Mouse (Mus musculus): ENCODE data around the gene Gli2. TPM values are rescaled to one million over a fixed set of nuclear protein-coding genes. Genes with fewer than 3 reads are reported as not detected.

Gli2 gene
- total RNA-seq, 2 experiments from 2014 or later = not detected

DNA sequence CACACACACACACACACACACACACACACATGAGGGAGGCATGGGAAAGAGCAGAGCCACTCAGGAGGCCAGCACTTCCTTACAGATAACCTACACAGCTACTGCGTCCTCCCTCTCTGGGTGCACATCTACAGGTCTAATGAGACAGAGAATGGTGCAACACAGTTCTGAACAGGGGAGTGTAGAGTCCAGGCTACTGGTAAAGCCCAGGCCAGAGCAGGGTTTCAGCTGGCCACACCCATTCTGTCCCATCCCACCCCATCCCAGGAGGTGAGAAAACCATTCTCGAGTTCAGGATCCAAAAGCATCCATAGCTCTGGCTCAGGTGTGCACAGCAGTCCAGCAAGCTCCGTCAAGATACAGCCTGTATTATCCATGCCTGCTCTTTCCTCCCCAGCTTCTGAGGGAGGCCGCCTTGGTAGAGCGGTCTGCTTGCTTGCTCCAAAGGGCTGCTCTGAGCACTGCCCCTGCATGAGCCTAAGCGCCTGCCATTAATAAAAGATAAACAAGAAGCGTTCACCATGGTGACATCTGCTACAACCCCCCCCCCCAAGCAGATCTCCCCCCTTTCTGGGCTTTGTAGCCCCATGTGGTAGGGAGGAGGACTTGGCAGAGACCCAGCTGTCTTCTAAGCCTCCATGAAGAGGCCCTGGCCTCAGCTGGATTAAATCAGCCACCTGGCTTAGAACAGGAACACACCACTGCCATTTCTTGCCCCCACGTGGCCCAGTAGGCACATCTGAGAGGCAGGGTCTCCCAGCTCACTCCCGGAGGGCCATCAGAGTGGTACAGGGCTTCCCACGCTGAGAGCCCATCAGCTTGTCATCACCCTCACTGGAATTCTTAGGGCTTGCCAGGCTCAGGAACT lies 98.8 kb downstream of the Gli2 start:
- no peak for ATAC-seq (replicated peaks; ENCODE audit: low FRiP score, poor library complexity, severe bottlenecking)

DNA sequence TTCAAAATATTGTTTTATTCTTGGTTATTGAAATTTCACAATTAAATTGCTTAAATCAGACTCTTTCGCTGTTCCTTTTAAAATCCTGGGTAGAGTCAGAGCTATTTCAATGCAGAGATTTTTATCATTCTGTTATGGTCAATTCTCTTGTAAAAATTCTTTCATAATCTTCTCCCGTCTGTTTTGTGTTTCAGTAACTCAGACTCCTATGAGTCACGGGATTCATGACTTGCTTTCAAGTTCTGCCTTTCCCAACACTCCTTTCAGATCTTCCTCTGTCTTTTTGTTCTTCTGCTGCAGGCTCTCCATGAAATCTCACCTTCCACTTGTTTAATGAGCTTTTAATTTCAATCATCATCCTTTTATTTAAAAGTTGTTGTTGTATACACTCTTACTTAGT lies 100.4 kb downstream of the Gli2 start:
- no peak for ATAC-seq (replicated peaks; ENCODE audit: low FRiP score, poor library complexity, severe bottlenecking)

DNA sequence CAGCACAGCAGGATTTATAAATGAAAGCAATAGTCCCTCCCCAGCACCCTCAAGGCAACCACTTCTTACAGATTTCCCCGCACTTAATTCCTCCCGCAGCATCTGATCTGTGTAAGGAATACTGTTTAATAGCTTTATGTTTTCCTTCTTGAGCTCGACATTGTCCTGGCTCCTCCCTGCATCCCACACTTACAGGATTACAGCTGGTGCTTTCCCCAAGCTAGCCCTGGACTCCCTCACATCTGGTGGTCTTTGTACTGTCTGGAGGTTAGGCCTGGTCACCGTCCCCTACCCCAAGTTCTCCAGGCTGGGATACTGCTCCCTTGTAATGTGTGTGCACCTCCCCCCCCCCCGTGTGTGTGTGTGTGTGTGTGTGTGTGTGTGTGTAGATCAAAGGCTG lies 101.1 kb downstream of the Gli2 start:
- ATAC-seq (replicated peaks; ENCODE audit: low FRiP score, poor library complexity, severe bottlenecking) = no peak

DNA sequence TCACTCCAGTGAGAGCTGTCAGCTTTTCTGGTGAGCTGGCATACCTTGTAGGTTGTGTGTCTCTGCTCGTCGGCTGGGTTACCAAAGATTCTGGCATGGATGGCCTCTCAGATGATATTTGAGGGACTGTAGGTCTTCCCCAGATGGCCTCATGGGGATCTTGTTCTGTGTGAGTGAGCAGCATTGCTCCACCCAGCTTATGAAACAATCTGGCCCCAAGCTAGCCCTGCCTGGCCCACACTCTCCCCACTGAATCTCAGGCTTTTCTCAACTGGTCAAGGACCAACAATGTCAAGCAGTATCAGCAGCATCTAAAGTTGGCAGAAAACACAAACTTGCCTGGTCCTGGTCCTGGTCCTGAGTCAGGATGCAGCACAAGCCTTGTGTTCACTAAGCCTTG lies 105.0 kb downstream of the Gli2 start:
- ATAC-seq (replicated peaks; ENCODE audit: low FRiP score, poor library complexity, severe bottlenecking) = no peak

DNA sequence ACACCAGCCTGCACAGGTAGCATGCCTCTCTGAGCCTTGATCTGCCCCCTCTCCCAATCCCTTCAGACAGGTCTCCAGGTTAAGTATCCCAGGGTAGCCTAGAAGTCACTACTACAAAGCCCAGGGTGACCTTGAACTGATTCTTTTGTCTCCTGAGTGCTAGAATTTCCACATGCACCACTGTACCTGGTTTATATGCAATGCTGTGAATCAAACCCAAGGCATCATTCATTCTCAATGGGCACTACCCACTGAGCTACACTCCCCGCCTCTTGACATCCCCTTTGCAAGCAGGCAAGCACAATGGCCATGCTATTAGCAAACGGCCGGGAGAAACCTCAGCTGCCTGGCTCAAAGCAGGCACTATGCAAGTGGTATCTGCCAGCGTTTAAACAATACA lies 106.2 kb downstream of the Gli2 start:
- ATAC-seq (replicated peaks; ENCODE audit: low FRiP score, poor library complexity, severe bottlenecking) = no peak

DNA sequence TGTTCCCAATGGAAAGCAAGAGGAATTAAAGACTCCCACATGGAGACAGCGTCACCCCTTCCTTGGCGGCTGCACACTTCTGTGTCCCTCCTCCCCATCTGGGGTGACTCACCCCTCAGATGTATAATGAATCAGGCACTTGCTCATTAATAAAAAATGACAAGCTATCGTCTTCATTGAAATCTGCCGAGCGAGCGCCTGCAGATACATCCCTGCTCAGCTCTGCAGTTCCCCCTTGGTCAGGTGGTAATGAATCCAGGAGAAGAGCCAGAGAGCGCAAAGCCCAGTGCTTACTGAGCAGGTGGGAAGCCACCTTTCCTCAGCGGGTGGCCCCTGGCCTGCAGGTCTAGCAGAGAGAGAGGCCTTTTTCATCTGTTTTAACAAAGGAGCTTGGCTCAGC lies 112.1 kb downstream of the Gli2 start:
- ATAC-seq (replicated peaks; ENCODE audit: low FRiP score, poor library complexity, severe bottlenecking) = no peak

DNA sequence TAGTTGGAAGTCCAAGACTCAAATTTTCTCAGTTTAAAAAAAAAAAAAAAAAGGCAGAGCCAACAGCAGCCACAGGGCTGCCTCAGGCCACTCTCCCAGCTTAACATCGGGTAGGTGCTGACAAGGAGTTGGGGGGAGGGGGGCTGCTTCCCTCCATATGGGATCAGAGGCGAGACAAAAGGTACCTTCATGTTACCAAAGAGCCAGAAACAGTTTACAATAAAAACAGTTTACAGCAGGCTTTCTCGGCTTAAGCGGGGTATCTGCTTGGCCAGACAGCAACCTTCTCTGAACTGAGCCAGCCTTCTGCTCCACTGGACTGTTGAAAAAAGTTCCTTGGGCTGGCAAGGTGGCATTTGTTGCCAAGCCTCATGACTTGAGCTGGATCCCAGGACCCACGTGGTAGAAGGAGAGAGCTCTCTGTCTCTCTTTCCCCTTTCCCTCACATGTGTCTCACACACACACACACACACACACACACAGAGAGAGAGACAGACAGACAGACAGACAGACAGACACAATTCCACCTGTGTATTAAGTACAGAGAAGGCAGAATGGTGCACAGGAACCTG lies 113.1 kb downstream of the Gli2 start:
- ATAC-seq (replicated peaks; ENCODE audit: low FRiP score, poor library complexity, severe bottlenecking) = no peak

DNA sequence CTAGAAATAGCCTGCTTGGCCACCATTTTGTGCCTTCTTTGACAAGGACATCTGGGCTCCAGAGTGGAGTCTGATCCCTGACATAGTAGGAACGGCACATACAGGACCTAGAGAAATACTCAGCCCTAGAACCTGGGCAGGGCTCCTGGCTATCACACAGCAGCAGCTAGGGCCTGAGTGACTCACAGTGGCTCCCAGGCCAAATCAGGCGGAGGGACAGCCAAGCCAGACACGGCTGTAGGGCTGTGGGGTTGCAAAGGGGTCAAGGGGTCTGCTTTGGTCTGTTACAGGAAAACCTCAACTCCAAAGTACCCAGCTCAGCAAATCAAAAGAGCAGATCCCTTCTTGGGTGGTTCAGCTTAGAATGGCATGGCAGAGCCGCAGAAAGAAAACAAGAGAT lies 115.2 kb downstream of the Gli2 start:
- no peak for ATAC-seq (replicated peaks; ENCODE audit: low FRiP score, poor library complexity, severe bottlenecking)

DNA sequence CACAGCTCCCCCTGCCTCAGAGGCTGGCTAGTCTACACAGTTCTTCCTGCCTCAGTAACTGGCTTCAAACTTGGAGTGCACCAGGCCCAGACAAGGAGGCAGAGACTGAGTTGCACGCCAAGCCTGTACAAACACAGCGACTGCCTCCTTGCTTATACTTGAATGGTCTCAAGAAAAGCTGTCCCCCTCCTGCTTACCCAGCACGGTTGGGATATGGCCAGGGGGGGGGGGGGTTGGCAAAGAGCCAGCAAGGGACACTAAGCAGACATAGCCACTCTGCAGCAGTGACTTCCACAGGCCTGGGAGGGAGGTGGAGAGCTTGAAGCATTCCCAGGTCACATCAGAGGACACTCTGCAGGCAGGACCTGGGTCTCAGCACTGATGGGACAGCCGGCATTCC lies 117.3 kb downstream of the Gli2 start:
- ATAC-seq (replicated peaks; ENCODE audit: low FRiP score, poor library complexity, severe bottlenecking) = no peak

DNA sequence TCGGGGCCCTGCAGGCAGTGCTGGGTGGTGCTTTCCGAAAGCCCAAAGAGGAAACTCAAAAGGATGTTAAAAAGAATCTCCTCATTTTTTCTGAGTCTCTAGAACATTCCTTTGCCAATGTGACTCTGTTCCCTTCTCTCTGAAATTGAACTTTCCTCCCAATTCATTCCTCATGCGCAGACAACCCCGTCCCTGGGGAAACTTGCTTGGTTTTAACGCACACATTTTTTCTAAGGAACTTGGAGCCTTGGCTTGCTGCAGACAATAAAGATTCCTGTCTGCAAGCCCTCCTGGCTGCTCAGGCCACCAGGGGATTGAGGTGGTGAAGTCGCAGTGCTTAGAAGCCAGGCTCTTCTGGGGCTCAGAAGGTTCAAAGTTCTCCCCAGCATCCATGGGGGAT lies 117.9 kb downstream of the Gli2 start:
- ATAC-seq (replicated peaks; ENCODE audit: low FRiP score, poor library complexity, severe bottlenecking) = no peak

DNA sequence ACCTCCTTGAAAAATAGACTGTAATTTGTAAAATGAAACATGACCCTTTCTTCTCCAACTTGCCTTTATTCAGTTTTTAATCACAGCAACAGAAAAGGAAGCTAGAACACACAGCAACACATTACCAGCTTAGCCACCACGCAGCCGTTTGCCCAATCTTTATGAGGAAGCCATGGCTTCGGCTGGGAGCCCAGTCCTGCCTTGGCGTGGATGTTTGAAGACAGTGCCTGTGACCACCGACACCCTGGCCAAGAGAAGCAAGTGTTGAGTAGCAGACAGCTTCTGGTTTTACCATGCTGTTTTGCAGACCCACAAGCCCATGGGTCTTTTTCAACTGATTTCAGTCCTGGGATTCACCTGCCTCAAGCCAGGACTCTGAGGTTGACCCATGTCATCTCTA lies 121.3 kb downstream of the Gli2 start:
- no peak for ATAC-seq (replicated peaks; ENCODE audit: low FRiP score, poor library complexity, severe bottlenecking)

DNA sequence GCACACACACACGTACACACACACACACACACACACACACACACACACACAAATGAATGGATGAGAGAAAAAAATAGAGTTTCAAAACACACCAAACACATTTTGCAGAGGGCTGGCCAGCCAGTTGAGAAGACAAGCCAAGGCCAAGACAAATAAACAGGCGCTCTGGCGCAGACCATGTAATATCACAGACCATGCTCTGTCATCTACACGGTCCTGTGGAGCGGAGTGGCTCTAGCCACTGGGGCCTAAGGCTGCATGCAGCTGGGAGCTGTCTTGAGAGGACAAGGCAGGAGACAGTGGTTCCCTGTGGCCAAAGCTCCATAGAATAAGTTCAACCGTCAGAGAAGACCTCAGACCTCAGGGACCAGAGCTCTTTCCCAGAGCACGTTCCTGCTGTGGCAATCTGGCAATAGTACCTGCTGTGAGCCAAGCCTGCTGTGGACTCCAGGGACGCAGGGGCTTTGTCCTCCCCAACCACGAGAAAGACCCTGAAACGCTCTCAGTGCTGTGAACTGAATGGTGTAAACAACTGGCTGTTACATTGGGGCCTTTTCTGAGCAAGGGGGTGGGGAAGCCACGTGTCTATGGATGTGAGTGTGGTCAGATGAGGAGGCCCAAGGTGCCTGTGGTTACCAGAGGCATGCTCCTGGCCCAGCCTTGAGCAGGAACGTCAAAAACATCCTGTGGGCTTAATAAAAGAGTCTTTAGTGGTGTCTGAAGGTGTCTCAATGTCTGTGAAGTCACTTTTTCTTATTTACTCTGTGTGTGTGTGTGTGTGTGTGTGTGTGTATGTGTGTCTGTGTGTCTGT lies 125.7 kb downstream of the Gli2 start:
- ATAC-seq (replicated peaks; ENCODE audit: low FRiP score, poor library complexity, severe bottlenecking) = no peak

DNA sequence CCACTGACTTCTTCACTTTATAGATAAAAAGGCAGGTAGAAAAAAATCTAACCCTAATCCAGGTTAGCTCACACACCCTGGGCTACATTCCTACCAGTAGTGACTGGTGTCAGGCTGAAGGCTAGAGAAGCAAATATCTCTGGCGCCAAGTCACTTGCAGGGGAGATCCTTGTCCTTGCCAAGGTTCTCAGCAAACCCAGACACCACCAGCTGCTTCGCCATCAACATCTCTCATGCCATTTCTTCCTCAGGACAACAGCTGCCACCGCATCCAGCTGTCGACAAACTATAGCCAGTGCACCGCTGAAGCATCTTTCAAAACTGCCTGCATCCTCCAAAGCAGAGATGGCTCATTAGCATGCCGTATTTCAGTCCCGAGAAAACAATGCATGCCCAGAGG lies 126.9 kb downstream of the Gli2 start:
- ATAC-seq (replicated peaks; ENCODE audit: low FRiP score, poor library complexity, severe bottlenecking) = no peak

DNA sequence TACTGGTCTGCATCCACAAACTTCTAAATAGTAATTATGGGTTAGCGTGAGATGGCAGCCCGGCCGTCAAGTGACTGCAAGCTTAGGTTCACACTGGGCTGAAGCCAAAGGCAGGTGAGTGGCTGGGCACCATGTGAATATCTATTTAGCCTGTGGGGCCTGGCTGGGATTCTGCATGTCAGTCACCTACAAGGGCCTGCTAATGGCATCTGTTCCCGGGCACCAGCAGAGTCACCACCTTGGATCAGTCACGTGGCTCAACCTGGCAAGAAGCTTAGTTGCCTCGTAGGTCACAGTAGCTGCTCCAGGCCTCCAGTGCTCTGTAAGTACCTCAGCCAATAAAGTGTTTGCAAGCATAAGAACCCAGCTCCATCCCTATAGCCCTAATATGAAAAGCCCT lies 131.2 kb downstream of the Gli2 start:
- ATAC-seq (replicated peaks; ENCODE audit: low FRiP score, poor library complexity, severe bottlenecking) = no peak

DNA sequence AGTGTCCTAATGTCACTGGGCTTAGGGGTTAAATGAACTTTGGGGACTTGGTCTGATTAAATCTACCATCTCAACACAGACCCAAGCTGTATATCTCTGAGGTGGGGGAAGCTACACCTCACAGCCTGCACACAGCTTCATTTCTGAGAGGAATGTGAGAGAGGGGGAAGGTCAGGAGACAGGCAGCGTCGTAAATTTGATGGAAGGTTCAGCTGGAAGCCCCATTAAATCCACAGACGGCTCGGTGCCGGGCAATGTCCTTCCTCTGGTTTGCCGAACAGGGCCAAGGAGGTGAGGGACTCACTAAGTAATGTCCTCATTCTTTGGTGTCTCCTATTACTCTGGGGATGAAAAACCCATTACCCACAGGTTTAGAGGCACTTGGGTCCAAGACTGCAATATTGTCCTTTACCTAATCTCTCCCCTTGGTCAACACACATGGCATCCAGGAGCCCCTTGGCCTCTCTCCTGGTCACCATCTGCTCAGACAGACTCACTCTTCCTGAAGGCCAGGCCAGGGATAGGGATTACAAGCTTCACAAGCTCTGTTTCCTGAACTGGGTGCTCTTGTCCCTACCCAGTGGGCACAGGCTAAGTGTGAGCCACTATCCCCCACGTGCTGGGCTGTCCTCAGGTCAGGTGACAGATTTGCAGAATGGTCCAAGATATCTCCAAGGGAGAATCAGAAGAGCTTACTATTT lies 135.7 kb downstream of the Gli2 start:
- no peak for ATAC-seq (replicated peaks; ENCODE audit: low FRiP score, poor library complexity, severe bottlenecking)

DNA sequence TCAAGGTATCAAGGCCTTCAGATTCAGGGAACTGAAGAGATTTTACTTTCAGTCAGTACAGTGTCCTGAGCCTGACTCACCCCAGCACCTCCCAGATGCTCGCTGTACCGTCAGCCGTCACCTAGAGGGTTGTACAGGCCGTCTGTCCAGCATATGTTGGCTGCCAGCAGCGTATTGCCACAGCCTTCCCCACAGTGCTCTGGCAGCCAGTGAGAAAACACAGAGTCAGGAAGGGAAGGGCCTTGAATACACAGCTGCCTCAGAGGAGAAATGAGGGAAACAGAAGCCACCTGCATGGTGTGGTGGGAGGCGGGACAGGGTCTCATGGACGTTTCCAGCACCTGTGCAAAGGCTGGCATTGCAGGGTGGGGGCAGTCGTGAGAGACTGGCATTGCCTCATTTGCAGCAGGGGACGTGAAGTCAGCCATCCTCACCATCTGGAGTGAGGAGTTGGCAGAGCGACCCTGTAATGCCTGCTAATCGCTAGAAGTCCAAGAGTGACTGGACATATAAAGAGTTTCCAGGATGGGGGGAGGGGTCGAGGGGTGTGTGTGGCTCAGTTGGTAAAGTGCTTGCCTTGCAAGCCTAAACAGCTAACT lies 136.8 kb downstream of the Gli2 start:
- ATAC-seq (replicated peaks; ENCODE audit: low FRiP score, poor library complexity, severe bottlenecking) = no peak

DNA sequence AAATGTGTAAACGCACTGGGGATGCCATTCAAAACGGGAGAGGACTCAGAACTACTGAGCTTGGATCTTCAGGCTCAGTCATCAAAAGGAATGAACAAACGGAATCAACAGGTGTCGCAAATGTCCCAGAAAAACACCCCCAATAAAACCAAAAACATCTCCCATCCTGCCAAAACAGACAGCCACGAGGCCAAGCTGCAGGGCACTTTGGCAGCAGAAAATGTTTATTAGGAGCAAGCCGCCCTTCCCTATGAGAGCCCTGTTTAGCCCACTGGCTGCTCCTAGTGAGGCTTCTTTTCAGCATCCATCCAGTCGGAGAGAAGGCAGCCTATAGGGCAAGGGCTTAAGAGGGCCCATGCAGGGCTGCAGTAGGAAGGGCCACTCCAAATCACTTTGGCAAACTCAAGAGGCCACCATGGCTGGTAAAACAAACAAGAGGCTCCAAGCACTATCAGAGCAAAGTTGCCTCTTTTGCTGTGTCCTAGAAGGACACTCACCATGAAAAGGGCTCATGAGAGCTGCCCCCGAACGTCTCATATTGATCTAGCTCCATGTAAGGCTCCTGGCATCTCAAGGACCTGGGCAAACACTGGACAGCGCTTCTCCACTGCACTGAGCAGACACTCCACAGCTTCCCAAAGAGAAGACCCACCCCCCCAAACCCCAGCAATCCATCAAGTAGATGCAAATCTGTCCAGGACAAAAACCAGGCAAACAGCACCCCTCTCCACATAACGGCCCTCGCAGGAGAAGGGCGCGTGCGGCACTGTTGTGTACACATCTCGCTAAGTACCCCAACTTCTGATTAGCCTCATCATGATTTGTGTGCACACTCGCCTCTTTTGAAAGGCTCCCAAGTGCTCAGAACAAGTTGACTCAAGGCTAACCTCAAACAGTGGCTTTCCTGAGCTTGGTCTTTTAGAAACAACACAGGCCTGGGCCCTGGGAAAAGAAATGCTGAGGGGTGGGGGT lies 139.7 kb downstream of the Gli2 start:
- no peak for ATAC-seq (replicated peaks; ENCODE audit: low FRiP score, poor library complexity, severe bottlenecking)

DNA sequence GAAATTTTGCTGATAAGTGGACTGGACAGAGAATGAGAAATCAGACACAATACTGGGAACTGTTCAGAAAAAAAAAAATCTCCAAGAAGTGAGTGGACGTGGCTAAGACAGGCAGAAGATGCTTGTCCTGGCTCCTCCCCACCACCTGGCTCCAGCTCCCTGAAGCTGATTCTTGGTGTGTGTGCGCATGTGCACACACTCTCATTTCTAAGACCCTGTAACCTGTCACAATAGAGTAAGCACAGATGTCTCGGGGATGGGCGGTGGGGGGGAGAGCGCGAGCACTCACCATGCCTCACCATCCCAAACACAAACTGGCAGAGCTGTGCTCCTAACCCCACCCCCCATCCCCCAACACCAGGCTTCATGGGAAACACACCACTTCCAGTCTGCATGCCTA lies 140.5 kb downstream of the Gli2 start:
- ATAC-seq (replicated peaks; ENCODE audit: low FRiP score, poor library complexity, severe bottlenecking) = no peak

DNA sequence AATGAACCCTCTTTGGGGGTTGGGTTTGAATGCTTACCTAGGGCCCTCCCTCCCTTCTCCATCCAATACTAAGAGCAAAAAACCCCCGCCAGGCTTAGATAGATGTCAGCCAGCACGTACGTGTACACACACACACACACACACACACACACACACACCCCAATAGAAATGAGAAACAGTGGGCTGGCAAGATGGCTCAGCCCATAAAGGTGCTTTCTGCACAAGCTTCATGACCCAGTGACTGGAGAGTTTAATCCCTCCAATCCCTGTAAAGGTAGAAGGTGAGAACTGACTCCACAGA lies 142.0 kb downstream of the Gli2 start:
- no peak for ATAC-seq (replicated peaks; ENCODE audit: low FRiP score, poor library complexity, severe bottlenecking)

Measured in erythroblast, adult 5-6 weeks (primary cell).